Mouse (Mus musculus) C2C12 (cell line): ENCODE measurements around the gene Tmem189. TPM values are rescaled to one million over a fixed set of nuclear protein-coding genes. Genes with fewer than 3 reads are reported as not detected.
A peak's percentile ranks its signal among the peaks of the same experiment; 100 is the strongest.

ENCODE experiments used
- H3K27me3 ChIP-seq: one replicate; pipeline ENCODE4 v1.6.1; 2011; ENCODE audit not compliant: control insufficient read depth, insufficient read depth, insufficient read length
- H3K36me3 ChIP-seq: one replicate; pipeline ENCODE4 v1.6.1; 2011; ENCODE audit not compliant: control insufficient read depth, insufficient read depth
- H3K4me3 ChIP-seq: one replicate; pipeline ENCODE4 v1.5.1; 2011; ENCODE audit warnings: mild to moderate bottlenecking, control low read depth; ENCODE audit not compliant: poor library complexity, insufficient read depth, severe bottlenecking
- H3K79me2 ChIP-seq: one replicate; pipeline ENCODE4 v1.6.1; 2011; ENCODE audit not compliant: control insufficient read depth, insufficient read depth
- H3K79me3 ChIP-seq: one replicate; pipeline ENCODE4 v1.6.1; 2011; ENCODE audit warnings: low read depth, control low read depth
- H3ac ChIP-seq: one replicate; pipeline ENCODE3; 2011; ENCODE audit warnings: low read depth; ENCODE audit not compliant: control insufficient read depth, insufficient read length
- CEBPB ChIP-seq: IDR thresholded peaks from one replicate; pipeline ENCODE4 v1.6.1; 2011; ENCODE audit warnings: low read depth, mild to moderate bottlenecking, control low read depth, moderate library complexity
- CTCF ChIP-seq: IDR thresholded peaks from one replicate; pipeline ENCODE4 v1.5.1; 2011; ENCODE audit not compliant: control insufficient read depth, insufficient read depth, insufficient read length
- FOSL1 ChIP-seq: IDR thresholded peaks from one replicate; pipeline ENCODE4 v1.8.0; 2011; ENCODE audit warnings: mild to moderate bottlenecking, low read length; ENCODE audit not compliant: poor library complexity, insufficient read depth, severe bottlenecking
- MAX ChIP-seq: IDR thresholded peaks from one replicate; pipeline ENCODE4 v1.6.1; 2011; ENCODE audit warnings: mild to moderate bottlenecking, control low read depth
- MYOD1 ChIP-seq: IDR thresholded peaks from one replicate; pipeline ENCODE4 v1.6.1; 2011; ENCODE audit warnings: low read depth; ENCODE audit not compliant: control insufficient read depth, insufficient read length
- MYOG ChIP-seq: IDR thresholded peaks from one replicate; pipeline ENCODE4 v1.6.1; 2011; ENCODE audit not compliant: control insufficient read depth, insufficient read length; ENCODE audit errors: extremely low read depth
- USF1 ChIP-seq: IDR thresholded peaks from one replicate; pipeline ENCODE4 v1.6.1; 2011; ENCODE audit warnings: low read depth, mild to moderate bottlenecking, control low read depth, moderate library complexity
- polyA plus RNA-seq: library from polyadenylated mRNA; unstranded; fragments of >200 nt; fragmentation: generic; extraction: Trizol; gene quantifications from one replicate; pipeline ENCODE4 v1.2.1, GENCODE M21; 2012; ENCODE audit warnings: missing spikeins

The Tmem189 gene
- polyA plus RNA-seq, 1 experiment, result 34.5 TPM

GRCm38 (mm10) chr2:167688498-167689451 is 847 bp downstream of the Tmem189 start, which contains the start of gene Cebpb:
TSS of gene Cebpb (plus strand) at chr2:167688915.
- Histone ChIP-seq H3K79me3 (peaks cover 30% of the 10 kb centered on the region), H3ac (peak within 1 kb of the TSS; percentile 90), H3K27me3 (no peaks in the 10 kb centered on the region), H3K4me3 (peak within 1 kb of the TSS; percentile 86), H3K79me2 (peaks cover 46% of the 10 kb centered on the region), H3K36me3 (peaks cover 20% of the 10 kb centered on the region)
- no peak for TF ChIP-seq MYOD1
- peak; percentile 89 for TF ChIP-seq CTCF

- Histone ChIP-seq H3K79me3 (peaks cover 30% of the 10 kb centered on the region), H3K27me3 (no peaks in the 10 kb centered on the region), H3K36me3 (peaks cover 20% of the 10 kb centered on the region), H3K79me2 (peaks cover 41% of the 10 kb centered on the region), H3ac (peak overlapping the region; percentile 90), H3K4me3 (no peak overlapping the region)
- TF ChIP-seq FOSL1 (no peak), USF1 (no peak), CEBPB (no peak), CTCF (no peak), MYOG (no peak), MAX (no peak), MYOD1 (peak; percentile 42)
Measured at GRCm38 (mm10) chr2:167688126-167688497, 1.5 kb downstream of the Tmem189 start.

GRCm38 (mm10) chr2:167687651-167688101 is 1.9 kb downstream of the Tmem189 start:
- Histone ChIP-seq H3K36me3 (peaks cover 20% of the 10 kb centered on the region), H3K27me3 (no peaks in the 10 kb centered on the region), H3K4me3 (no peak overlapping the region)

GRCm38 (mm10) chr2:167687250-167687586 is 2.4 kb downstream of the Tmem189 start:
- TF ChIP-seq FOSL1, result no peak
- no peak for TF ChIP-seq MYOG
- no peak for TF ChIP-seq USF1
- no peak for TF ChIP-seq CTCF
- no peak for TF ChIP-seq MYOD1
- no peak for TF ChIP-seq CEBPB
- no peak for TF ChIP-seq MAX
- Histone ChIP-seq H3ac (no peak overlapping the region), H3K79me3 (peaks cover 24% of the 10 kb centered on the region), H3K79me2 (peaks cover 32% of the 10 kb centered on the region), H3K36me3 (peaks cover 16% of the 10 kb centered on the region), H3K27me3 (no peaks in the 10 kb centered on the region), H3K4me3 (no peak overlapping the region)

More at GRCm38 (mm10) chr2:167687651-167688101, 1.9 kb downstream of the Tmem189 start:
- TF ChIP-seq CEBPB (no peak), CTCF (no peak), USF1 (no peak), MAX (no peak), FOSL1 (no peak), MYOG (no peak), MYOD1 (no peak)
- no peak overlapping the region for H3ac ChIP-seq
- H3K79me3 ChIP-seq, result peaks cover 29% of the 10 kb centered on the region
- peaks cover 37% of the 10 kb centered on the region for H3K79me2 ChIP-seq

GRCm38 (mm10) chr2:167686382-167687249 is 3.0 kb downstream of the Tmem189 start:
- no peaks in the 10 kb centered on the region for H3K27me3 ChIP-seq

More at GRCm38 (mm10) chr2:167686382-167687249, 3.0 kb downstream of the Tmem189 start:
- no peak for TF ChIP-seq CEBPB
- no peak for TF ChIP-seq FOSL1
- TF ChIP-seq MYOD1, result no peak
- no peak for TF ChIP-seq USF1
- no peak for TF ChIP-seq MYOG
- no peak for TF ChIP-seq MAX
- no peak for TF ChIP-seq CTCF
- Histone ChIP-seq H3ac (no peak overlapping the region), H3K79me2 (peaks cover 26% of the 10 kb centered on the region), H3K4me3 (no peak overlapping the region), H3K36me3 (peaks cover 10% of the 10 kb centered on the region), H3K79me3 (peaks cover 18% of the 10 kb centered on the region)
